Mouse (Mus musculus) erythroblast, embryonic 14.5 days (primary cell): ENCODE measurements around the gene Atpif1.

Experiments
- GATA1 ChIP-seq: IDR thresholded peaks from 2 replicates; pipeline ENCODE4 v1.6.1; 2012; ENCODE audit warnings: low read length, inconsistent platforms, mixed read lengths
- TAL1 ChIP-seq: IDR thresholded peaks from 3 replicates; pipeline ENCODE4 v1.6.1; 2012; ENCODE audit warnings: low read length, inconsistent platforms, mixed read lengths

DNA sequence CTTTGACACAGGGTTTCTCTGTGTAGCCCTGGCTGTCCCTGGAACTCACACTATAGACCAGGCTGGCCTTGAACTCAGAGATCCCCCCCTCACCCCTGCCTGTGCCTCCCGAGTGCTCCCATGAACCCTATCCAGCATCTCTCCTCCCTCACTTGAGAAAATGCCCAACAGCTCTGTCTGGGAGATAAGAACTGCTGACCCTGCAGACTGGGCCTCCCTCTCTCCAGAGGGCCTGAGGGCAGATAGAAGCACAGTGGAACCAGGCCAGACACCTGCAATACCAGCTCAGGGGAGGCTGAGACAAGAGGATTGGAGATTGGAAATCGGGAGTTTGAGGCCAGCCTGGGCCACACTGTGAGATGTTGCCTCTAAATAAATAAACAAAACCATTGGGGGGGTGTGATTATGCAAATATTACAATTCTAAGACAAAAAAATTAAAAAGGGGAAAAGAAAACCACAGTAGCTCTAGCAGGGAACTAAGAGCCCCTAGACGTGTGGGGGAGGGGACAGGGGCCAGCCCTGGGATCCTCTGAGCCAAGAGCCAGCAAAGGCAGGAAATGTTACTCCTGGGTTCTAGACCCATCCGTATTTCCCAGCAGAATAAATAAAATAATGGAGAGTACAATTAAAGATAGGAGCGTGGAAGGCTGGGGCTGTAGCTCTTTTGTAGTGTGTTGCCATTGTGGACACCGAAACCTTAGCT, 28.3 kb downstream of the Atpif1 start:
- TF ChIP-seq GATA1 (no peak), TAL1 (no peak)
